Mouse (Mus musculus): ENCODE measurements around the gene Hs3st5. TPM values are rescaled to one million over a fixed set of nuclear protein-coding genes. Genes with fewer than 3 reads are reported as not detected.

Gene Hs3st5
- 0.04 and 0.38 TPM in 2 replicates for polyA plus RNA-seq (2012; rRNA removed; ENCODE audit: low replicate concordance)

DNA sequence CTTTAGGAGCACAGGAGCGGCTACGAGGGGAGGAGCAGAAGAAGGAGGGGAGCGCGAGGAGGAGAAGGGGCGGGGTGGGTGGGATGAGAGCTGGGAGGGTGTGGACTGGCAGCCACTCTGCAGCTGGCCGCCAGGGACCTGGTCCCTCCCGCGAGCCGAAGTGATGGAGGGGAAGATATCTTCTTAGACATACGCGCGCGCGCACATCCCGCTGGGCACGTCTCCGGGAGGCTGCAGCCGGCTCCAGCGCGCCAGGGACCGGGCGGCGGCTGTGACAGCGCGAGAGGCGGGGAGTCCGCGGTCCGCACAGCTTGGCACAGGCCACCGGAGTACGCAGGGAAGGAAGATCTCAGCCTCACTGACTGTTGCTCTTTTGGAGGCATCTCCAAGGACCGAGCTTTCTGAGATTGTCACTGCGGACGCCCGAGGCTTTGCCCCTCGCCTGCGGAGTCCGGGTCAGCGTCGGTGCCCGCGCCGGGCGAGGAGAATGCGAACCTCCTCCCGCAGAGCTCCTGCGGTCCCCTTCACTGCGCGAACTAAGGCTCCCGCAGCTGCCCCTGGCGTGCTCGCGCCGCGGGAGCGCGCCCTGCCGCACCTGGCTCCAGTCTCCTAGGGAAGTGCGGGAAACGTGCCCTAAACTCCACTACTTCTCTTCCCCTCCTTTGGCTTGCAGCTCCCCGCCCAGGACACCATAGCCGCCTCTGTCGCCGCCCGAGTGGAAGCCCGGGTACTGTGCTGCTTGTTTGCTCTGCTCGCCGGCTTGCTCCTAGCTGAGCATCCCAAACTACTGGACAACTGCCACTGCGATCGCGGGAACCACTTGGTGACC is at the start of gene Hs3st5:
TSS of gene Hs3st5 (plus strand) at position 88 of the 829 bp plus-strand sequence.

